Mouse (Mus musculus): ENCODE data around the gene Slc5a7. TPM values are rescaled to one million over a fixed set of nuclear protein-coding genes. Genes with fewer than 3 reads are reported as not detected.

Gene Slc5a7
- polyA plus RNA-seq (2012; rRNA removed), result 0.17 and 0.25 TPM in 2 replicates

DNA sequence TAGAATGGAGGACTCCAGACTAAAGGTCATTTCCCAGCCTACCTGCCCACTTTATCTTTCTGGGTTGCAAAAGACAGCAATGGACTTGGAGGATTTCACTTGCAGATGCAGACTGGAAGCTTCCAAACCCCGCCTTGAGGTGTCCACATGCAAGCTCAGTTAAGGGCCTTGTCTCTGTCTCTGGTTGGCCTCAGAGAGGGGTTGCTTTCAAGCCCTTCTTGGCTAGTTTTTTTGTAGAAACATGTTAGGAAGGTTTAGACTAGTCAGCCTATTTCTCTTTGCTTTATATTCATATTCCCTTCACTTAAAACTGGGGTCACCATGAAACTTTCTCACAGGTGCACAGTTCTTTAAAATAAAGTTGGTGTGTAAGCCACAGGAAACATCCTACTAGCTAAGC lies at the start of gene Slc5a7:
Gene Slc5a7, minus strand, starts transcription at position 101 of the 400 bp plus-strand sequence.
- no peak for DNase-seq (ENCODE audit: low read depth, low spot score)
- 46% methylated on average over 1 of the region's 1 CpGs for WGBS

- DNase-seq (ENCODE audit: low read depth, low spot score), result no peak
- 69% methylated on average over 8 of the region's 8 CpGs for WGBS
These were observed 48.8 kb upstream of the Slc5a7 start for GRCm38 (mm10) chr17:54347672-54348071.

- WGBS, result 26% methylated on average over 4 of the region's 4 CpGs
- no peak for DNase-seq (ENCODE audit: low read depth, low spot score)
These were observed 44.6 kb upstream of the Slc5a7 start for GRCm38 (mm10) chr17:54343395-54343794.

- WGBS, result 5% methylated on average over 37 of the region's 37 CpGs
- DNase-seq (ENCODE audit: low read depth, low spot score), result no peak
These were observed 456 bp downstream of the Slc5a7 start for GRCm38 (mm10) chr17:54298232-54298924.

DNA sequence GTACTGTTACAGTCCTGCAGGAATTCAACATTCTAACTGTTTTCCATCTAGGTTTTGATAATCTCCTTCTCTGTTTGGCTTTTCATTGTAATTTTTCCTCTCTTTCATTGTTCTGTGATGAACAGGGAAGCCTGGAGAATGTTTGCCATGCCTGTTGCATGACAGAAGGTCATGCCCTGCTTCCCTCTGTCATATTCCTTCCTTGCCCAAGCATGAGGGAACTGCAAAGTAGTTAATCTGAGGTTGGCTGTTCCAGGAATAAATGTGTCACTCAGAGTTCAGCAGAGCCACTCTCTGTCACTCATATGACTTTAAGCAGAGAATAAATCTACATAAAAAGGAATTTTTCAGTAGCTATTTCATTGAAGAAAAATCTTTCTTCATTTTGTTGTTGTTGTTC lies 48.1 kb downstream of the Slc5a7 start:
- no peak for DNase-seq (ENCODE audit: low read depth, low spot score)

DNA sequence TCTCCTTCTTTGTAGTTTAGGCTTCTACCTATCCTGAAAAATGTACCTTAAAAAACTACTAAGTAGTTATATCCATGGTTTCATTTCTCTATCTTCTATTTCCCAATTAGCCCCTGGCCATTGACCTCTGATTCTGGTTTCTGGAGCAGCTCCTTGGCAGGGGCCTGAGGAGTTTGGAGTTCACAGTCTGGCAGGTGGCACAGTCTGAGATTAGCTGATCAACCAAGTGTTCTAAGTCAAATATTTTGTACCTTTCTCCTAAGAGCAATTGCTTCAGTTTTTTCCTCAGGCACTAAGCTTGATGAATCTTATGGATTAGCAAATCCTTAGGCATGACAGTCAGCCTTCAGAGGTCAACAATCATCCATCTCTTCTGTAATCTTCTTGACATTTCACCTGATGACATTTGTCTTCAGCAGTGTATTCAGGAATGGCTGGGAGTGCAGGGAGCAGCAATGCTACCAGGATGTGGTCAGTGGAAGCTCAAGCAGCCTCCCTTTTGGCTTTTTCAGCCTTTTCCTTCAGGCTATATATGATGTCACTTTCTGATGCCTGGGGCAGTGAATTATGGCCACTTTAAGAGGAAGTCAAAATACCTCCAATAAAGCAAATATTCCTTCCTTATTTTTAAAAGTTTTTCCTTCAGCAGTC lies 55.1 kb downstream of the Slc5a7 start:
- DNase-seq (ENCODE audit: low read depth, low spot score), result no peak

- 70% methylated on average over 8 of the region's 8 CpGs for WGBS
- DNase-seq (ENCODE audit: low read depth, low spot score), result no peak
These were observed 59.4 kb downstream of the Slc5a7 start for GRCm38 (mm10) chr17:54239435-54239834.
